Mouse (Mus musculus): ENCODE results near the gene 4931422A03Rik. TPM values are rescaled to one million over a fixed set of nuclear protein-coding genes. Genes with fewer than 3 reads are reported as not detected.

The 4931422A03Rik gene
- polyA plus RNA-seq, 1 experiment from 2014 or later, result 1.8 TPM

DNA sequence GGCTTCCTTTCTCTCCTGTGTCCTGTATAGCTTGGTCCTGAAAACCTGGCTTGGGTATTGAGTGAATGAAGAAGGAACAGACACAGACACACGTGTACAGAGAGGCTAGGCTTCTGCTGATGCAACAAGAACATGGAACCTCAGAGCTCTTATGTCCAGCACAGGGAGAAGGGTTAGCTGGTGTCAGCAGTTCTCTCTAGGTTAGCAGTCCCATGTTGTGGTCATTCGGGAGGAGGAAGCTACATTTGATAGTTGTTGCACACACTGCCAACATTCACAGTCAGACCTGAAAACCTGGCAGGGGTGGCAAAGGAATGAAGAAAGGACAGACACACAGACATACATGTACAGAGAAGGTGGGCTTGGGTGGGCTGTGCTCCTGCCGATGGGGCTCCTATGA, 72.4 kb downstream of the 4931422A03Rik start:
- Histone ChIP-seq H3K4me1 (ENCODE audit: control insufficient read depth, insufficient read depth, low read length) (no peaks in the 10 kb centered on the region), H3K27me3 (ENCODE audit: control insufficient read depth, insufficient read depth, low read length) (no peaks in the 10 kb centered on the region), H3K27ac (ENCODE audit: low read depth, low read length) (no peak overlapping the region), H3K4me2 (replicated peaks; ENCODE audit: low read depth, low read length) (no peak overlapping the region), H3K9me3 (ENCODE audit: control insufficient read depth, low read length) (no peaks in the 10 kb centered on the region), H3K36me3 (ENCODE audit: control insufficient read depth, insufficient read depth, low read length) (no peaks in the 10 kb centered on the region), H3K4me3 (ENCODE audit: low read length) (no peak overlapping the region), H3K9ac (ENCODE audit: low read depth, low read length) (no peak overlapping the region)
- WGBS, result 84% methylated on average over 3 of the region's 3 CpGs
- ATAC-seq (ENCODE audit: low FRiP score, low TSS enrichment), result no peak

DNA sequence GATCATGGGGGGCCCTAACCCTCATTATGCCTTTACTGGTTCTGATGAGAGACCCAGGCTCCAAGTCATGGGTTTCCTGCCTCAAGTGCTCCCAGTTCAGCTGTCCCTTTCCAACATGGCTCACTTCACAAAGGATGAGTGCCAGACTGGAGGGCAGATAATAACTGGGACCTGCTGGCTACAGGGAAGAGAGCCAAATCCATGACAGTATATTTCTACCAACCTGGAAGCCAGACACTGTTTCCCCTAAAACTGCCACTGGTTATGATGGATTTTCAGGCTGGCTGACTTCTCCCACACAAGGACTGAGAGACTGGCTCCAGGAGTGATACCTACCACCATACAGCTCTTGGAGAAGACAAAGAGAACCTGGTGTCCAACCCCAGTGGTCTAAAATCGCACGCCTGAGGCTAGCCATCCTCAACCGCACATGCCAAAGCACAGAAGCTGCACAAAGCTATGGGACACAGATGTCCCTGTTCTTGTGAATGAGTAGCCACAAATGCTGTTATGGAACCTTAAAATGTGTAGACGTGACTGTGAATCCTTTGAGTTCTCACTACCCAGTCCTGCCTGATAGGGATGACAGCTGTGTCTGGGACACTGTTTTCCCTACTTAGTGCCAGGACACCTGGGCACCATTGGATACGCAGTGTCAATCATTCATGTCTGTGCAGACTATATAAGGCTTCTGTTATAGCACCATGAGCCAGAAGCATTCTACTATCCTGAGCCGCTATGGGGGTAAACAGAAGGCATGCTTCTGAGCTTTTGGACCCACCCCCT, 74.9 kb downstream of the 4931422A03Rik start:
- Histone ChIP-seq H3K27me3 (ENCODE audit: control insufficient read depth, insufficient read depth, low read length) (0 out of 2 replicates have a peak, but pooled peaks cover 2% of the 10 kb centered on the region), H3K4me3 (ENCODE audit: low read length) (no peak overlapping the region), H3K9me3 (ENCODE audit: control insufficient read depth, low read length) (no peaks in the 10 kb centered on the region), H3K4me1 (ENCODE audit: control insufficient read depth, insufficient read depth, low read length) (no peaks in the 10 kb centered on the region), H3K36me3 (ENCODE audit: control insufficient read depth, insufficient read depth, low read length) (no peaks in the 10 kb centered on the region), H3K27ac (ENCODE audit: low read depth, low read length) (no peak overlapping the region), H3K4me2 (replicated peaks; ENCODE audit: low read depth, low read length) (no peak overlapping the region), H3K9ac (ENCODE audit: low read depth, low read length) (no peak overlapping the region)
- no peak for ATAC-seq (ENCODE audit: low FRiP score, low TSS enrichment)
- WGBS, result 89% methylated on average over 6 of the region's 6 CpGs

DNA sequence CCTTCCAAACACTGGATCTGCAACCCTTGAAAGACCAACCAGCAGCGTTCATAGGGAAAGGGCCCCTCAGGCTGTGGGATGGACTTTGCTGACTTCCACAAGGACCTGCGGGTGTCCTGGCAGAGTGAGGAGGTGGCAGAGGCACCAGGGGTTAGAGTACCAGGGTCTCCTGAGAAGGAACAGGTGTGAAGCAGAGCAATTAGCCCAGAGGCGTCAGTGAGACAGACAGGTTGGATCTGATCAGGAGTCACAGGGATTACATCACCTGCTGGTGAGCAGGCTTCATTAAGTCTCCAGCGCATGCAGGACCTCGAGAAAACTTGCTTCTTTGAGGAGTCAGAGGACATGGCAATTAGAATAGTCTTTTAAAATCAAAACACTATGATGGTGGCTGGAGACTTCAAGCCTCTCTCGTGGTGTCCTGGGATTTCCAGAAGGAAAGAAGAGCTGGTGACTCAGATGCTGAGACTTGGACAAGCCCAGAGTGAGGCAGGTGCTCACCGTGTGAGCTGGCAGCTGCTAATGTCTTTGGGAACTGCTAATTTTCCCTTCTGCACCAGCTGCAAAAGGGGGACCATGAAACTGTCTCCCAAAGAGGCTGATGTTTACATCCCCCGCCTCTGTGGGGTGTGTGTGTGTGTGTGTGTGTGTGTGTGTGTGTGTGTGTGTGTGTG, 80.0 kb downstream of the 4931422A03Rik start:
- no peak overlapping the region for H3K4me3 ChIP-seq (ENCODE audit: low read length)
- no peaks in the 10 kb centered on the region for H3K4me1 ChIP-seq (ENCODE audit: control insufficient read depth, insufficient read depth, low read length)
- no peaks in the 10 kb centered on the region for H3K9me3 ChIP-seq (ENCODE audit: control insufficient read depth, low read length)
- 48% methylated on average over 8 of the region's 8 CpGs for WGBS
- H3K9ac ChIP-seq (ENCODE audit: low read depth, low read length), result no peak overlapping the region
- peaks cover 2% of the 10 kb centered on the region for H3K27me3 ChIP-seq (ENCODE audit: control insufficient read depth, insufficient read depth, low read length)
- H3K4me2 ChIP-seq (replicated peaks; ENCODE audit: low read depth, low read length), result no peak overlapping the region
- no peak for ATAC-seq (ENCODE audit: low FRiP score, low TSS enrichment)
- no peaks in the 10 kb centered on the region for H3K36me3 ChIP-seq (ENCODE audit: control insufficient read depth, insufficient read depth, low read length)
- H3K27ac ChIP-seq (ENCODE audit: low read depth, low read length), result no peak overlapping the region

DNA sequence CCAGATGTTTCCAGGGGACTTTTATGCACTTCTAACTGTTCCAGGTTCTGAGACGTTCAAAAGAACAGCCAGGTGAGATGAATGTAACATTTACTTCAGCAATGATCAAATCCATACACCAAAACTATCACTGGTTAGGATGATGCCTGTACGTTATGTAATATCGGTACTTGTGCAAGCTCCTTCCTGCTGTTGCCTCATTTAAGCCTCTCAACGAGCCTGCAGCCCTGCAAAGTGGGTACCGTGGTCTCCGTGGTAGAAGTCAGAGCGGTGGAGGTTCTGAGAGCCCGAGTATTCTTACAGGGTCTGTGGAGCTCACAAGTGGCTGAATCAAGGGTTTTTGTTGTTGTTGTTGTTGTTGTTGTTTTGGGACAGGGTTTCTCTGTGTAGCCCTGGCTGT, 81.3 kb downstream of the 4931422A03Rik start:
- ATAC-seq (ENCODE audit: low FRiP score, low TSS enrichment), result no peak
- Histone ChIP-seq H3K4me1 (ENCODE audit: control insufficient read depth, insufficient read depth, low read length) (no peaks in the 10 kb centered on the region), H3K27me3 (ENCODE audit: control insufficient read depth, insufficient read depth, low read length) (peaks cover 2% of the 10 kb centered on the region), H3K4me2 (replicated peaks; ENCODE audit: low read depth, low read length) (no peak overlapping the region), H3K36me3 (ENCODE audit: control insufficient read depth, insufficient read depth, low read length) (no peaks in the 10 kb centered on the region), H3K9me3 (ENCODE audit: control insufficient read depth, low read length) (no peaks in the 10 kb centered on the region), H3K9ac (ENCODE audit: low read depth, low read length) (no peak overlapping the region), H3K27ac (ENCODE audit: low read depth, low read length) (no peak overlapping the region), H3K4me3 (ENCODE audit: low read length) (no peak overlapping the region)
- 75% methylated on average over 8 of the region's 8 CpGs for WGBS

DNA sequence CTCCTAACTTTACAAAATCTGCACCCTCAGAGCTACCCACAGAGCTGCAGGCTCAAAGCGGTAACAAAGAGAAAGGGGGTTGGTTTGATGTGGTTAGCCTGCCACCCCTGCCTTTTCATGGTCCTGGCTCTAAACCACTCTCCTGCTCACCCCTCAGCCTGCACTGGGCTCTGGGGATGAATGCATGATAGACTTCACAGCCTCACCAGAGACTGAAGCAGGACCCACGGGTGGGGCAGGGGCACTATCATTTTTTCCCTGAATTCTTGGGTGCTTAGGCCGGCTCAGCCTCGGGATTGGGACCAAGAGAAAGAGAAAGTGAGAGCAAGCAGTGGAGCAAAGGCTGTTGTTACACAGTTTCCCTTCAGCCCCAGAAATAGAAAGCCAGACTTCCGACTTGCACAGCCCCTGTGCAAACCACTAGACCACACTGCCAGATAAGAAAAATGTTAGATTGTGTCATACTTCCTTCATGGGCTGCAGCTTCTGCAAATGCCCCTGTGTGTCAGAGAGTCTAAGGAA, 82.5 kb downstream of the 4931422A03Rik start:
- no peak for ATAC-seq (ENCODE audit: low FRiP score, low TSS enrichment)
- peaks cover 2% of the 10 kb centered on the region for H3K27me3 ChIP-seq (ENCODE audit: control insufficient read depth, insufficient read depth, low read length)
- no peak overlapping the region for H3K4me2 ChIP-seq (replicated peaks; ENCODE audit: low read depth, low read length)
- no peaks in the 10 kb centered on the region for H3K36me3 ChIP-seq (ENCODE audit: control insufficient read depth, insufficient read depth, low read length)
- H3K4me1 ChIP-seq (ENCODE audit: control insufficient read depth, insufficient read depth, low read length), result no peaks in the 10 kb centered on the region
- H3K27ac ChIP-seq (ENCODE audit: low read depth, low read length), result no peak overlapping the region
- no peaks in the 10 kb centered on the region for H3K9me3 ChIP-seq (ENCODE audit: control insufficient read depth, low read length)
- H3K9ac ChIP-seq (ENCODE audit: low read depth, low read length), result no peak overlapping the region
- 84% methylated on average over 5 of the region's 5 CpGs for WGBS
- H3K4me3 ChIP-seq (ENCODE audit: low read length), result no peak overlapping the region

DNA sequence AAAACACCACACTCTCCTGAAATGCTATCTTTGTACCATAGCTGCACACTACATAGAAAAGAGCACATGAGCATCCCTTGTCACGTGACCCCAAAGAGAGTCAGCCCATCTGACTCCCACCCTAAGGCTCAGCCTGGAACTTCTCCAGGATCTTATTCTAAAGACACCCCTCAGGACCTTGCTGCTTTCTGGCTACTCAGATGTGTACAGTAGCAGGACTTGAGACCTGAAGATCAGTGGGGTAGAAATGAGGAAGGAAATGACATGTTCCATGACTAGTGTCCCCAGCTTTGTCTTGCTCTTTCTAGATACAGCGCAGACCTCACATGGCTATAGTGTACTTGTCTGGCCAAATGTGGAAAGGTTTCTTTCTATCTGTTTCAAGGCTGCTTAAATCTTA, 83.3 kb downstream of the 4931422A03Rik start:
- no peak overlapping the region for H3K4me3 ChIP-seq (ENCODE audit: low read length)
- H3K4me1 ChIP-seq (ENCODE audit: control insufficient read depth, insufficient read depth, low read length), result no peaks in the 10 kb centered on the region
- peaks cover 2% of the 10 kb centered on the region for H3K27me3 ChIP-seq (ENCODE audit: control insufficient read depth, insufficient read depth, low read length)
- WGBS, result 85% methylated on average over 2 of the region's 2 CpGs
- H3K9ac ChIP-seq (ENCODE audit: low read depth, low read length), result no peak overlapping the region
- no peaks in the 10 kb centered on the region for H3K9me3 ChIP-seq (ENCODE audit: control insufficient read depth, low read length)
- H3K36me3 ChIP-seq (ENCODE audit: control insufficient read depth, insufficient read depth, low read length), result no peaks in the 10 kb centered on the region
- no peak overlapping the region for H3K4me2 ChIP-seq (replicated peaks; ENCODE audit: low read depth, low read length)
- no peak for ATAC-seq (ENCODE audit: low FRiP score, low TSS enrichment)
- no peak overlapping the region for H3K27ac ChIP-seq (ENCODE audit: low read depth, low read length)

GRCm38 (mm10) chr2:103941085-103941484, 87.1 kb downstream of the 4931422A03Rik start:
- no peaks in the 10 kb centered on the region; the same call in none of the 2 replicates for H3K27me3 ChIP-seq (ENCODE audit: control insufficient read depth, insufficient read depth, low read length)
- WGBS, result 80% methylated on average over 3 of the region's 3 CpGs
- peaks cover 6% of the 10 kb centered on the region; the same call in 1 of the 2 replicates for H3K4me1 ChIP-seq (ENCODE audit: control insufficient read depth, insufficient read depth, low read length)
- H3K4me3 ChIP-seq (ENCODE audit: low read length), result no peak overlapping the region
- no peaks in the 10 kb centered on the region for H3K9me3 ChIP-seq (ENCODE audit: control insufficient read depth, low read length)
- no peak for ATAC-seq (ENCODE audit: low FRiP score, low TSS enrichment)
- no peak overlapping the region for H3K27ac ChIP-seq (ENCODE audit: low read depth, low read length)
- no peak overlapping the region for H3K4me2 ChIP-seq (replicated peaks; ENCODE audit: low read depth, low read length)
- no peak overlapping the region for H3K9ac ChIP-seq (ENCODE audit: low read depth, low read length)
- no peaks in the 10 kb centered on the region for H3K36me3 ChIP-seq (ENCODE audit: control insufficient read depth, insufficient read depth, low read length)

DNA sequence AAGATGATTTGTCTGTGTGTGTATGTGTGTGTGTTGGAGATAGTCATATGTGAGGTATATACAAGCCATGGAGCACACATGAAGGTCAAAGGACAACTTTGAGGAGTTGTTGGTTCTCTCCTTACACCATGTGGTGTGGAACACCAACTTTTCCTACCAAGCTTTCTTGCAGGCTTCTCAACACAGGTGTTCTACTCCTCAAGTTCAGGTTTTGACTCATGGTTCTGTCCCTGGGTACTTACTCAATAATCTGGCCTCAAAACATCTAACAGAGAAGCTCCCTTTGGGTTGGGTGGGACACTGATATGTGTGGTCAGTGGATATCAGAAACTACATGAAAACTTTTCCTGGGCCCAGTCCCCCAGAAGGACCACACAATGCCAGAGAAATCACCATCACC, 89.2 kb downstream of the 4931422A03Rik start:
- no peak overlapping the region for H3K27ac ChIP-seq (ENCODE audit: low read depth, low read length)
- H3K4me2 ChIP-seq (replicated peaks; ENCODE audit: low read depth, low read length), result no peak overlapping the region
- H3K27me3 ChIP-seq (ENCODE audit: control insufficient read depth, insufficient read depth, low read length), result no peaks in the 10 kb centered on the region
- H3K4me1 ChIP-seq (ENCODE audit: control insufficient read depth, insufficient read depth, low read length), result peaks cover 6% of the 10 kb centered on the region; the same call in 1 of the 2 replicates
- ATAC-seq (ENCODE audit: low FRiP score, low TSS enrichment), result no peak
- H3K9me3 ChIP-seq (ENCODE audit: control insufficient read depth, low read length), result no peaks in the 10 kb centered on the region
- no peaks in the 10 kb centered on the region for H3K36me3 ChIP-seq (ENCODE audit: control insufficient read depth, insufficient read depth, low read length)
- H3K9ac ChIP-seq (ENCODE audit: low read depth, low read length), result no peak overlapping the region
- no peak overlapping the region for H3K4me3 ChIP-seq (ENCODE audit: low read length)

- H3K27ac ChIP-seq (ENCODE audit: low read depth, low read length), result no peak overlapping the region
- H3K36me3 ChIP-seq (ENCODE audit: control insufficient read depth, insufficient read depth, low read length), result no peaks in the 10 kb centered on the region
- no peak overlapping the region for H3K4me3 ChIP-seq (ENCODE audit: low read length)
- 88% methylated on average over 1 of the region's 1 CpGs for WGBS
- H3K4me2 ChIP-seq (replicated peaks; ENCODE audit: low read depth, low read length), result no peak overlapping the region
- ATAC-seq (ENCODE audit: low FRiP score, low TSS enrichment), result no peak
- H3K9me3 ChIP-seq (ENCODE audit: control insufficient read depth, low read length), result no peaks in the 10 kb centered on the region
- H3K9ac ChIP-seq (ENCODE audit: low read depth, low read length), result no peak overlapping the region
- peaks cover 6% of the 10 kb centered on the region; the same call in 1 of the 2 replicates for H3K4me1 ChIP-seq (ENCODE audit: control insufficient read depth, insufficient read depth, low read length)
- H3K27me3 ChIP-seq (ENCODE audit: control insufficient read depth, insufficient read depth, low read length), result no peaks in the 10 kb centered on the region
These were observed 89.6 kb downstream of the 4931422A03Rik start for GRCm38 (mm10) chr2:103938573-103938972.
